Mouse (Mus musculus): ENCODE measurements around the gene Elk3.

GRCm38 (mm10) chr10:93294547-93295219 is 16.3 kb downstream of the Elk3 start:
- TF ChIP-seq POLR2A (IDR thresholded peaks at IDR 0.05; ENCODE audit: extremely low read depth, insufficient read depth, low read length) (no peak), CTCF (IDR thresholded peaks at IDR 0.05; ENCODE audit: low read depth, low read length) (no peak)
